Mouse (Mus musculus) G1E (cell line): Measurements from ENCODE around the gene Scaf4.

Source experiments
- CTCF ChIP-seq: IDR thresholded peaks from 2 replicates; pipeline ENCODE4 v1.5.1; 2012; ENCODE audit warnings: low read depth, low read length, inconsistent platforms, mixed read lengths
- GATA1 ChIP-seq: IDR thresholded peaks from 2 replicates; pipeline ENCODE4 v1.6.1; 2012; ENCODE audit warnings: borderline replicate concordance, low read length, inconsistent platforms, mixed read lengths
- GATA2 ChIP-seq: IDR thresholded peaks from 2 replicates; pipeline ENCODE4 v1.6.1; 2012; ENCODE audit warnings: low read depth, low read length, inconsistent platforms, borderline replicate concordance
- POLR2AphosphoS5 ChIP-seq: IDR thresholded peaks from 2 replicates; pipeline ENCODE4 v1.6.1; 2012; ENCODE audit warnings: low read depth, low read length, inconsistent platforms; ENCODE audit not compliant: insufficient replicate concordance
- TAL1 ChIP-seq: conservative IDR thresholded peaks from 2 replicates; pipeline ENCODE4 v1.6.1; 2012; ENCODE audit warnings: low read depth, low read length, inconsistent platforms, mixed read lengths

DNA sequence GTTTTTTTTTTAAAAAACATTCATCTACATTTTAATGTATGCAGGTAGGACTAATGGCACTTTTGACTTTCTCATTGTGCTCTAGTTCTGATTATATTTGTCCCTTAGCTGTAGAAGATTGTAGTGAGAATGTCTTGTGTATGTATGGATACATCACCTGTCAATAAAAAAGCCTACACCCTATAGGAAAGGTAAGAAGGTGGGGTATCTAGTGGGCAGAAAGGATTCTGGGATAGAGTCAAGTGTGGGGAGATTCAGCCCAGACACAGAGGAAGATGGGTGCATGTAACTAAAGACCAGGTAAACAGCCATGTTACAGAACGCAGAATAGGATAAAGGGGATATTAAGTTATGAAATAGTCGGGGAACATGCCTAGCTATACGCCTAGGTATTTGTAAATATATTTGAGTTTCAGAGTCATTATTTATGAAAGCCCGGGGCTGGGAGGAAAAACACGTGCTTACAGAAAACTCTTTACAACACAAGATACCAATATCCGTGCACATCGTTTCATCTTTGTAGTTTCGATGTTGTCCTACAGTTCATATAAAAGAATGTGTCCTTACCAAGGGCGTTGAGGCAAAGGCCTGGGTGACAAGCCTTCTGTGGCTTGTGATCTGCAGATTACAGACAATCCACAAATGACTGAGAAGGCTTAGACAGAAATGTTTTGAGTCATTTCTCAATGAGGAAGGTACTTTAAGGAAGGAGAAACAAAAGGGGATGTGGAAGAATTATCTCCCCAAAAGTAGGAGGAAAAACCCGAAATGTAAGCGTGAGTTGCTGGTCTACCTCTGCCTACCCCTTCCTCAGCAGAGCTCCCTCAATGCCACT lies 69.4 kb downstream of the Scaf4 start:
- TF ChIP-seq CTCF (no peak), GATA1 (no peak), TAL1 (no peak), POLR2AphosphoS5 (no peak), GATA2 (no peak)
